Mouse (Mus musculus) 3134 (cell line): ENCODE results near the gene Zfp385b.

Source experiments
- DNase-seq: peaks from one replicate; pipeline ENCODE4 v3.0.0-alpha.2; 2011; ENCODE audit warnings: low spot score; ENCODE audit not compliant: insufficient read length; ENCODE audit errors: extremely low read depth

Gene Zfp385b

DNA sequence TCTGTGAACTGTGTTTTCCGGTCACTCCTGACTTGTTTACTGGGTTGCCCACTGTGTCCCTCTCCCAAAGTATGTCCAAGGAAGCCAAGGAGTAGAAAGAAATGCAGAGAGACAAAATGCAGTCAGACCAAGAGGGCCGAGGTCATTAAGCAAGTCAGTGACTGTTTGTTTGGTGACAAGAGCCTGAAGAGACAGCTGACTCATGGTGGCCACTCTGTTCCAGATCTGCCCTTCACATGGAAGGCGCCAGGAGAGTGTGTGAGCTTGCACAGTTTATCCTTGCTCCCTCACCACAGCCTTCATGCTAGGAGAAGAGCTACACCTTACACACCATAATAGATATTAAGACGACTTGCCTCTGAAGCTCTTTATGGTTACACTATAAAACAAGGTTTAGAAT lies 28.6 kb downstream of the Zfp385b start:
- DNase-seq: peak; percentile 4

DNA sequence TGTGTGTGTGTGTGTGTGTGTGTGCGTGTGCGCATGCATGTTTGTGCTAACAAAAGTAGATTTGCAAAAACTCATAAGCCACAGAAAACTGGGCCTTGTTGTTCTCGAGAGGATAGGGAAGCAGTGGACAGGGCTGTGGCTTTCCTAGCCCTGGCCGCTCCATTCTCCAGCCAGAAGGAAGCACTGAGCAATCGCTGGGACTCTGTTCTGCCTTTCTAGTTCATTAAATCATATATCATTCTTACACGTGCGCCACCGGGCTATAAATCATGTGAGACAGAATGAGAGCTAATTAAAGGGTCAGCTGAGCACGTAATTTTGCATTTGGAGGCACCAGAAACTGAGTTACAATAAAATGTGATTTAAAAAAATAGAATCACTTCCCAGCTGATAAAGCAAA lies 29.1 kb downstream of the Zfp385b start:
- no peak for DNase-seq

DNA sequence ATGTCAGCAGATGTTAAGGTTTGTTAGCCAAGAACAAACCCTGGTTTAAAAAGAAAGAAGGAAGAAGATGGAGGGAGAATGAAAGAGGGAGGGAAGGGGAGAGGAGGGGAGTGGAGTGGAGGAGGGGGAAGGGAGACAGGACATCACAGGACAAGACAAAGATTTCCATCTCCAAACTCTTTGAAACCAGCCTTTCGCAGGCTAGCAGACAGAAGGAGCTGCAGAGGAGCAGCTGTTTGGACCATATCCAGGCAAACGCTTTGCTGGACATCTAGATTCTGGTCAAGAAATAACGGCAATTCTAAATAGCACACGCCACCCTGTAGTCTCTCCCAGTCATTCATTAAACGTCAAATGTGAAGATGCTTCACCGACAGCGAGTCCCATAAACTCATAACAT lies 38.0 kb downstream of the Zfp385b start:
- no peak for DNase-seq

DNA sequence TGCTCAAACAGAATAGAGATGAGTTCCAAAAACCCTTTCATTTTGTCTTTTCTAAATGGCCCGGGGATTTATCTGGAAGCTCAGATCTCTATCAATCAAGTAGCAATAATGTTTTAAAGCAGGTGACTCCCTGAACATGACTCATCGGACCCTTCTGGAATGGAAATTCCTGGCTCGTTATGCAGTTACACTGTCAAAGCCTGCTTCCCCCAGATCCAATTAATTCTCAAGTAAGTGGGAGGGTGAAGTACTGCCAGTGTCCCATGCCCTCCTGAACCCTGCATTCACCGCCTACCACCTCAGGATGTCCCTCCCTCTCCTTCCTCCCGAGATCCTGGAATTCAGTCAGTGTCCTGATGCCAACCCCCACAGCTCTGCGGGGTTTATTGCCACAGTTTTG lies 41.7 kb downstream of the Zfp385b start:
- DNase-seq: no peak

DNA sequence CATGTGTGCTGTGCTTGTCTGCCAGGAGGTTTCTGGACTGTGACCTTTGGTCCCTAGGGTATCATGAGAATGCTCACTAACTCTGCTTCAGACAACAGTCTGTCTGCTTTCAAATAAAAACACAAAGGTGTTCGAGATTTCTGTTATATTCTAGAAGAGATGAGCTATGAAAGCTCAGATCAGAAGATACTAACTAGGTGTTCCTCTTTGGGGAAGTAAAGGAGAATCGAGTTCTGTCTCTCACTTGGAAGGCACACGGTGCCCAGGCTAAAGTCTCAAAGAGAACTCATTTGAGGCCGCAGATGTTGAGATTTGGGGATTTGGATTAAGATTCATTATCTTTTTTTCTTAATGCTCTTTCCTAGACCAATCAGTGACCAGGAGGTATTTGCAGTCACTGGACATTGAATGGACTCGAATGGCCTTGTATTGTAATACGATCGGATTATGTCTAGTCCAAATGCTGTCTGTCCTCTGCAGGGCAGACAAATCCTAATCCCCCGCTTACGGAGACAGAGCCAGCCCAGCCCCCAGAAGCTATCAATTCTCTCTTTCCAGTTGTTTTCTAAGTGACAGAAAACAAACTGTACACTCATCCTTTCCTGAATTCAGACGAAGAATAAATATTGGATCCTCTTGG lies 42.3 kb downstream of the Zfp385b start:
- no peak for DNase-seq

DNA sequence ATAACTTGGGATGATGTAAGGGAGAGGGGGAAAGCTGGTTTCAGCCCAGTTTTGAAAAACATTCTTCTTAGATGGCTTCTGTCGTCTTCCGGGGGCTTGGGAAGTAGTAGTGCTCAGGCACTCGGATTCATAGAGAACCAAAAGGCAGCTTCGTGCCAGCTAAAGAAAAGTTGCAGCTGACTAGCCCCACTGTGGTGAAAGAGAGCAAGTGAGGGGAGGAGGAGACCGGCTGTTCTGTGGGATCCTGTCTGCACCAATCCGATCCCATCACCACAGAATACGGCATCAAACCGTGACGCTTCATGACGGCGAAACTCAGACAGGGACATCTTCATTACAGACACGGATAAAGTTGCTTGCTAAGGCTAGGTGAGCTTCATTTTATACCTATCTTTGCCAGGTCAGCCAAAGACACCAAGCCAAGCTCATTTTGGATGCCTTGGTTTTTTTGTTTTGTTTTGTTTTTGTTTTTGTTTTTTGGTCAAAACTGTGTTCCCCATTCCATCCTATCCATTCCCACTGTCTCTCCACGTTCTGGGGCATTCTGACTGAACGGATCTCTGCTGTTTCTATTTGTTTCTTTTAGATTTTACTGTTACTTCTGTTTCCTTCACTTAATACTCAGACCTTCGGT lies 44.1 kb downstream of the Zfp385b start:
- DNase-seq: no peak

DNA sequence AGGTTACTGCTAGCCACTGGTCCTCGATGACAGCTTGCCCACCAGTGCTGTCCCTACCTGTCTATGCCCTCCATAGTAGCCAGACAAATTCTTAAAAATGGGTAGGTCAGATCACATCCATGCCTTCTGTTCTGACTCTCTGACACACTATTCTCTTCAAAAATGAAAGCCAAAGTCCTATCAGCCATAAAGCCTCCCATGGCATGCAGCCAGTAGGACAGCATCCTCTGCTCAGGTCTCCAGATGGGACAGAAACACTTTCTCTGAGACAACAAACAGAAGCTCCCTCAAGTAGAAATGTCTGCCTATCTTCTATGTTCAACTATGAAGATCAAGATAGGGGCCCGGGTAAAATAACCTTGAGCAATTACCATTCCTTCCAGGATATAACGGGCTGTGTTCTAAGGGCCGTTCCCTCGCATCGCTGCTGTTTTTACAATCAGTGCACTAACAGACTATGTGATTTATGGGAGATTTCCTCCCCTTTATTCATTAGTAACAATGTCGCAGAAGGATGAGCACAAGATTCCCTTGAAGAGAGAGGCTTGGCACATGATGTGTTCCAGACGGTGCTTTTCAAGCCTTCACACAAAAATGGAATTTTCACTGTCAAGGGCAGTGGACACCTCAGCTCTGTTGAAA lies 49.3 kb downstream of the Zfp385b start:
- DNase-seq: no peak

DNA sequence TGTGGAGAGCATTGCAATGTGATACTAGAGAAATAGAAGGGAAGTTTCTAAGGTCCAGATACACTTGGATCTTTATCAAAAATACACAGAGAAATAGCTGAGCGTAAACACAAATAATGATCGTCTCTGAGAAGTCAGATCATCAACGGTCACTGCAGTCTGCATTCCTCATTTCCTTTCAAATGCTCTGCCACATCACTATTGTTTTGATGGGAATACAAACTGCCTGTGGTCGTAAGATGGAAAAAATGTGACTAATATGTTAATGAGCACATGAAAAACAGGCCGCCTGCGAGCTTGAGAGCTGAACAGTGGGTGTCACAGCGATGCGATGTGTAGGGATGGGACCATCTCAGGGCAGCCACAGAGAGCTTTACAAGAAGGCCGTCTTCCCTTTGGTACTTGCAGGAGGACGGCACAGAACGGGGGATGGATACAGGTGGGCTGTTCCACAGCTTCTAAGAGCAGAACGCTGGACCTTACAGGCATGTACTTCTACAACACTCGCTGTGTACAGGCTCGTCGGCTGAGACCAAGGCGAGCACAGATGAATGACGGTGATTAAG lies 51.0 kb downstream of the Zfp385b start:
- no peak for DNase-seq

DNA sequence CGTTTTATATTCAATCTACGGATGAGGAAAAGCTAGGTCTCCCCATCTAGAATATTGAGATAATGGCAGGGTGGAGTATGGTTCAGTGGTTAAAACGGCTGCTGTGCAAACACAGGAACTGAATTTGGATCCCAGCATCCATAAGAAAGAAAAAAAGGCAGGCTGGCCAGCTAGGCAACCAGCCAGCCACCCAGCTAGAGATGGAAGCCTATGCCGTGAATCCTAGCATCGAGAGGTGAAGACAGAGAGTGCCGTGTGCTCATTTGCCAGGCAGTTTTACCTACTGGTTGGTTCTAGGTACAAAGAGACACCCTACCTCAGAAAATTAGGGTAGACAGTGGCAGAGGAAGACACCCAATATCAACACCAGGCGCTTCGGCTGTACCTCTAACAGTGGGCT lies 57.5 kb downstream of the Zfp385b start:
- no peak for DNase-seq

DNA sequence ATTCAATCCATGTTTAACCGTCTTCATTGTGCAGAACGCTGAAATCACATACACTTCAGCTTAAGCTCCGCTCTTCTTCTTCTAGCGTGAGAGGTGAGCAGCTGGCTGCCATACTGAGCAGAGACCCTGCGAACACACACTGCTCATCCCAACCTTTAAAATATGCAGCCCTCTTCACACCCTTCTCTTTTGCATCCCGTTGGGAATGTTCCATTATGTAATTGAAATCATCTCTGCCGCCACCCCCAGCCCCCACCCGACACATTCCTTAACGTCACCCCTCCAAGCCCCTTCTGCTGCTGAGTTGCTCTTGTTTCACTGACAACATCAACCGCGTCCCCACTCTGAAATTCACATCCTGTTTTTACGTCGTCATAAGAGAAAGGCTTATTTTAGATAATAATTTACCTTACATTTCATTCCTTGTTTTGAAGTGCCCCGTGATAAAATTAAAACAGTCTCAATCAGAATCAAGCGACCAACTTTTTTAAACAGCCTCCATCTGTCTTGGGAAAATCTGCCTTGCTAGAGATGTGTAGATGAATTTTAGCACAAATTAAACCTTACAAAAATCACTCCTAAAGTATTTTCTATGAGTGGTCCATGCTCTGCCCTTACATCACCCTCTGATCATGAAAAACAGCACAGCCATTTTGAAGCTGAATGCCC lies 60.9 kb downstream of the Zfp385b start:
- no peak for DNase-seq

DNA sequence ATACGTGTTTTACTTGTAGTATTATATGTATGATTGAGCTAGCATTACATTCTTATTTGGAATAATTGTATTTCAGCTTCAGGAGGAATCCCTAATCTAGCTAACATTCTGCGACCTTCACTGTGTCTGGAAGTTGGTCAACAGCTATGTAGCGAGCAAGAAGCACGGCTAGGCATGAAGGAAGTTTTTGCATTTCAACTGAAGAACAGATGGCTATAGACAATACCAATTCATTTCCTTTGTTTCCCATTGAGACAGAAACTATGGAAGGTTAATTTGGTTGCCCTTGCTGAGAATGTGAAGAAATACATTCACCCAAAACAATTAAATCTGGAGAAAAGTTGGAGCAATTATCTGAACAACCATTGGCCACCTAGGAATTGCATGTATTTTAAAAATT lies 66.9 kb downstream of the Zfp385b start:
- no peak for DNase-seq

DNA sequence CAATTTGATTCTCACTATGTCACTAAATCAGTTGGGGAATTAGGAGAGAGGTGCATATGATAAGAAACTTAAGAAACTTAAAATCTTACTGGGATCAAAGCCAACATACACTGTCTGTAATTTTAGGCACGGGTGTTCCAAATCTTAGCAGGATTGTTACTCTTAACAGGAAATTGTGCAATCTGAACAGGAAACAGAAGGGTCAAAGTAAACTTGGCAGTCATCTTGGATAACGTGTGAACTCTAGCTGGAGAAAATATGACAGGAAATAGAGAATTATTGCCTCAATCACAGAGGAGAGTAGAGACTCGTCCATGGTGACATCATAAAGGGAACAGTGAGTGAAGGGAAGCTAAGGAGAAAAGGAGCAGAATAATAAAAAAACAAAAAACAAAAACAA lies 69.8 kb downstream of the Zfp385b start:
- no peak for DNase-seq

DNA sequence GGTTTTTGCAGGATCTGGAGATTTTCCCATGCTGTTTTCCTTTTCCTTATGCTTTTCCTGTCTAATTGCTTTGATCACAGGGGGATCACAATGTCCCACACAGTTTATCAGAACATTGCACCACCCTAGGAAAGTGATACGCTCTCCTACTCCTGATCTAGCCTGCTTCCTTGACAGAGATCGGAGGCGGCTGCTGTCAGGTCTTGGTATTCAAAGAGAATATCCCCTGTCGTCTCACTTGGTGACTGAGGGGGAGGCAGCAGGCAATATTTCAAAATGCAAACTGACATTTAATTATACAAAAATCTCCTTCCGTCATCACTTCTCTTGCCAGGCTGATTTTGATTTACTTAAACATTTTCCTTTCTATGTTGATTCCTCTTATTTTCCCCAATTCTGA lies 73.0 kb downstream of the Zfp385b start:
- no peak for DNase-seq

DNA sequence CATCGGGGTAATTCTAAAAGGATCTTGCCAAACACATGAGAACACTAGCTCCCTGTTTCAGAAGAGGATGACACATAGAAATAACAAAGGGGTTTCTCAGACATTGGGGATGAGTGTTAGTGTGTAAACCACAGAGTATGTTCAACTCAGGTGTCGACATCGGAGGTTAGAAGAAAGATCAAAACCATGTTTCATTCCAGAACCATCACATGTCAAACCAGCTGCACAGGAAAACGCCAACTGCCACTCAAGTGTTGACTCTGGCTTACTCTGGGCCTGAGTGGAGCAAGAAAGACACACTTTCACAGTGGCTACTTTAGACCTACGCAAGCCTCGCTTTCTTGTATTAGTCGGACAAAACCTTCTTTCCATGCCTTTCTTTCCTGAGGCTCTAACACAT lies 74.2 kb downstream of the Zfp385b start:
- no peak for DNase-seq

DNA sequence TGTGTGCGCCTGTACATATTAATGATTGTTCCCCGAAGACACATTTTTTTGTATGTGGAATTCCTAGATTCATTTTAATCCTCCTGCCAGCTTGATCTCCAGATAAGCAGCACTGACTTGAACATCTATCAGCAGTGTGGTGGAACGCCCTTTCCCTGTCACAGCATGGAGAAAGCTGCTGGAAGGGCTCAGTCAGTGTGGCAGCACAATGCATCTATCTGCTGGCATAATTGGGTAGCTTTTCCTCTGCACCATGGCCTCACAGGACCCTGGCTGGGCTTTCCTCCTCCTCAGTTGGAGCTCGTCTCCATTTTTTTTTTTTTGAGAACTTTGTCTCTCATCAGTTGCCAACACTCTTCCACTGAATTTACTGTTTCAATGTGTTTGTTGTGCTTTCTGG lies 77.1 kb downstream of the Zfp385b start:
- no peak for DNase-seq

DNA sequence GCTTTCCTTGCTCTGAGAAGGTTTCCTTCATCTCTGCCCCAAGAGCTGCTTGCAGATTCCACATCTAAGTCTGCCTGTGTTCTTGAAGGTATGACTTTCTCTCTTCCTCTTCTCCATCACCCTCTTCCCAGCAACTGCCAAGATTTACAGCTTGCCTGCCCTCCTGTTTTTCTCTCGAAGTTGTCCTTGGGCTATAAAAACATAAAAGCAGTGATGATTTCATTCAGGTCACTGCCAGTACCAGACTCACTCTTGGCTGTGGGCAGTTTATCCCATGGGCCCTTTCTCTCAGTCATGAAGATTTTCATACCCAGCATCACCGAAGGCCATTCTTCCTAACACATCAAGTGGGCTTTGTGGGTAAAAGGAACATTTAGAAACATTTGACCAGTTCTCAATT lies 89.2 kb downstream of the Zfp385b start:
- no peak for DNase-seq

DNA sequence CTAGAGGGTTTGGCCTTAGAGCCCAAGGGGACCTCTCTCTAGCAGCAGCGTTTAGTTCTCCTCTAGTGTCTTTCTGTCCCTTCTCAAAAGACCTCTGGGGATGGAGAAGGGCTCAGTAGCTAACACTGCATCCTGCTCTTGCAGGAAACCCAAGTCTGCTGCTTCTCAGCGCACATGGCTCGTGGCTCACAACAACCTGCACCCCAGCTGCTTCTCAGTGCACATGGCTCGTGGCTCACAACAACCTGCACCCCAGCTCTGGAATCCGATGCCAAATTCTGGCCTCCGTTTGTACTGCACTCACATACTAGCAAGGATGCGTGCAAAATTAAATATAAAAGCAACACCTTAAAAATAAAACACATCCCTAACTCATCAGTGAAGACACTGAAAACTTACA lies 92.6 kb downstream of the Zfp385b start:
- DNase-seq: no peak

DNA sequence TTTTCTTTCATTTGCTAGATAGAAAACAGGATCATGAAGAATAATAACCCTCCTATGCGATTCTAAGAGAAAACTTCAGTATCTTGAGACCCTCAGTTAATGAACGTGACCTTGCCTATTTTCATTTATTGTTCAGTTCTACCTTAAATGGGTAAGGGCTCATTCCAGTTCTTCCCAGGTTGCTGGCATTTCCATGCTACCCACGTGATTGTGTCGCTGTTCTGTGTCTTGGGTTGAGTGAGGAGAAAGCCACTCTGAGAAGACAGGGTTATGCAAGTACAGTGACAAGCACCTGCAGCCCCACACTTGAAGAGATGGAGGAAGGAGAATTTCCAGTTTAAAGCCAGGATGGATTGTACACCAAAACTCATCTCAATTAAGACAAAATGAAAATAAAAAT lies 98.6 kb downstream of the Zfp385b start:
- no peak for DNase-seq

DNA sequence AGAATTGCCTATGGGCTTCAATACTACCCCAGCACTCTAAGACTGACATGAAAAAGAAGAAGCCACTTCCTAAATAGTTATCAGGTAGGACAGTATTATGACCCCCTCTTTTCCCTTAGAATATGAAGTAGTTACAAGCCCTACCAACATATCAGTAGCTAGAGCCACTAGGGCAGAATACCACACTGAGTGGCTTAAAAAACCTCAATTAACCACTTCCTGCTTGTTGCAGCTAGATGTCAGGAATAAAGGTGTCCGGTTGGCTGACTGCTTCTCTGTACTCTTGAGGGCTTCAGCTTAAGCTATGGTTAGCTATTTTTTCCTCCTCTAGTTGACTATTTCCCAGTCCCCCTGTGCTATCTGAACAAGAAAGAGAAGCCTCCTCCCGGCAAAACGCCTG lies 103.1 kb downstream of the Zfp385b start:
- DNase-seq: no peak

DNA sequence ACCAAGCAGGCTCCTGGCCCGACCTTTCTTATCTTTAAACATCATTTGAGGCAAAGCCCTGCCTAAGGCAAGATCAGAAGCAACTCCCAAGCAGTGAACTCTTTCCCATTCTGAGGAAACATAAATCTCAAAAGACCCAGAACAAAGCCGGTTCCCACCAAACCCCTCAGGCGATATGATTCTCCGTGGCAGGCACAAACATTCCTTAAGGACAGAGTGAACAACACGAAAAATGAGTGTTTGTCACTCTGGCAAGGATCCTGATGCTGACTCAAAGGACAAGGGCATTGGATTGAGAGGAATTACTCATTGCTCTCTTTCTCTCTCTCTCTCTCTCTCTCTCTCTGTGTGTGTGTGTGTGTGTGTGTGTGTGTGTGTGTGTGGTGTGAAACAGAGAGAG lies 105.6 kb downstream of the Zfp385b start:
- no peak for DNase-seq

DNA sequence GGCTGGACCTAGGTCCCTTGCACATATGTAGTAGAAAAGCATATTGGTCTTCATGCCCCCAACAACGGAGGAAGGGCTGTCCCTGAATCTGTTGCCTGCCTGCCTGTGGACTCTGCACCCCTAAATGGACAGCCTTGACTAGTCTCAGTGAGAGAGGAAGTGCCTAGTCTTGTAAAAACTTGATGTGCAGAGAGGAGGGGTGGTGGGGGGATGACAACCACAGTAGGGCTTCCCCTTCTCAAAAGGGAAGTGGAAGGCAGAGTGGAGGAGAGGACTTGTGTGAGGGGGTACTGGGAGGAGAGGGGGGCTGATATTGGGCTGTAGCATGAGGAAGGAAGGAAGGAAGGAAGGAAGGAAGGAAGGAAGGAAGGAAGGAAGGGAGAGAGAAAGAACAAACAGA lies 107.7 kb downstream of the Zfp385b start:
- DNase-seq: no peak
